Mouse (Mus musculus) lung, embryonic 16.5 days (tissue): ENCODE measurements around the gene Sh2d6. TPM values are rescaled to one million over a fixed set of nuclear protein-coding genes. Genes with fewer than 3 reads are reported as not detected.
A peak's percentile ranks its signal among the peaks of the same experiment; 100 is the strongest.
"Not testable (repeated sequence)": the region's sequence is repeated elsewhere in the genome, so short reads cannot be mapped to it uniquely, and the experiment has no call there.

Experiments
- ATAC-seq: fragments of 200-750 bp; cut with Nextera tagmentation; 2 replicates; pipeline ENCODE4 v1.8.0; 2017; ENCODE audit warnings: low read depth, mild to moderate bottlenecking, moderate library complexity
- H3K27ac ChIP-seq: fragments of 300-500 bp; sonication (generic); 2 replicates; pipeline ENCODE4 v1.5.1; 2014; ENCODE audit warnings: mild to moderate bottlenecking, control low read depth, low read length
- H3K27me3 ChIP-seq: fragments of 300-500 bp; sonication (generic); 2 replicates; pipeline ENCODE4 v1.6.1; 2014; ENCODE audit warnings: low read depth, low read length, mixed read lengths; ENCODE audit not compliant: control insufficient read depth, insufficient read depth
- H3K36me3 ChIP-seq: fragments of 300-500 bp; sonication (generic); 2 replicates; pipeline ENCODE4 v1.6.1; 2014; ENCODE audit warnings: low read length; ENCODE audit not compliant: control insufficient read depth, insufficient read depth
- H3K4me1 ChIP-seq: fragments of 300-500 bp; sonication (generic); replicated peaks from 2 replicates; pipeline ENCODE4 v1.6.1; 2014; ENCODE audit warnings: low read length, mixed read lengths; ENCODE audit not compliant: control insufficient read depth, insufficient read depth
- H3K4me2 ChIP-seq: fragments of 300-500 bp; sonication (generic); 2 replicates; pipeline ENCODE4 v1.6.1; 2014; ENCODE audit warnings: low read depth, low read length, control low read depth
- H3K4me3 ChIP-seq: fragments of 300-500 bp; sonication (generic); 2 replicates; pipeline ENCODE4 v1.5.1; 2014; ENCODE audit warnings: mild to moderate bottlenecking, low read length, control low read depth
- H3K9ac ChIP-seq: fragments of 300-500 bp; sonication (generic); 2 replicates; pipeline ENCODE4 v1.6.1; 2014; ENCODE audit warnings: low read length, control low read depth
- H3K9me3 ChIP-seq: fragments of 300-500 bp; sonication (generic); 2 replicates; pipeline ENCODE4 v1.6.1; 2016; ENCODE audit warnings: low read length; ENCODE audit not compliant: control insufficient read depth
- WGBS: fragments of 180-500 bp; shearing (Covaris S2); extraction: QIAGEN DNeasy Blood & Tissue Kit; methylation state at CpG from one replicate; pipeline ENCODE4 v1.1.7; 2014; 5-methylcytosine and 5-hydroxymethylcytosine counted together
- polyA plus RNA-seq: library from polyadenylated mRNA; unstranded; fragments of >200 nt; fragmentation: Nextera tagmentation; extraction: Ambion mirVana; gene quantifications from 2 replicates; pipeline ENCODE4 v1.2.1, GENCODE M21; 2015

The Sh2d6 gene
- polyA plus RNA-seq, 1 experiment from 2014 or later = not detected

DNA sequence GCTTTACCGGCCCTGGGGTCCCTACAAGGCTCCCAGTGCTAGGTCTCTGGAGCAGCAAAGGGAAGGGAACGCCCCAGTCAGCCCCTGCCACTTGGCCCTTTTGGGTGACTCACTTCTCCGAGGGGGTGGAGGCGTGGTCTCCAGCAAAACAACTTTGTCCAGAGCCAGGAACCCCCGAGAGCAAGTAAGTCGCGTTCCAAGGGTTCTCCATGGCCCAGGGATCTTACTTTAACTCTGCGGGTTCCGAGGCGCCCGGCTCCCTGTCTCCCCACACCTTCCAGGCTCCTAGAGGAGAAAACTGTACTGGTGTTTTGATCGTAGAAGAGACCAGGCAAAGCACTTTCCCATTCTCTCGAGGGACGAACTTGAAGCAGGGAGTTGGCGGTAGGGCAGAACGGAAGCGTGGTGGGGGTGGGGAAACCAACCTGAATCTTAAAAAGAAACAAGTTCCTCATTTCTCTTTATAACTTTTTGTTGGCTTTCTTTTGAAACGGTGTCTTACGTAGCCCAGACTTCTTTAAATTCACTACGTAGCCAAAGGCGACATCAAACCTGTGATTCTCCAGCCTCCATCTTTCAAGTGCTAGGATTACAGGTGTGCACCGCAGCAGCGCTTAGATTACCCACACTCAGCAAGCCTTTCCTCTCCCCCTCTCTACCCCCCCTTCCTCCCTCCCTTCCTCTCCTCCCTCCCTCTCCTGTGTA, 22.9 kb upstream of the Sh2d6 start, which contains the start of gene Capg:
Gene Capg, plus strand, starts transcription at position 109 of the 705 bp plus-strand sequence.
- Histone ChIP-seq H3K9me3 (0 out of 2 replicates have a peak, but pooled peaks cover 2% of the 10 kb centered on the region), H3K9ac (peak within 1 kb of the TSS; percentile 76), H3K27me3 (no peaks in the 10 kb centered on the region), H3K4me1 (peaks cover 16% of the 10 kb centered on the region), H3K4me2 (peak within 1 kb of the TSS; percentile 66), H3K4me3 (peak within 1 kb of the TSS; percentile 52), H3K36me3 (no peaks in the 10 kb centered on the region), H3K27ac (peak within 1 kb of the TSS; percentile 90)
- WGBS = 9% methylated on average over 23 of the region's 23 CpGs
- peak; percentile 67 for ATAC-seq

DNA sequence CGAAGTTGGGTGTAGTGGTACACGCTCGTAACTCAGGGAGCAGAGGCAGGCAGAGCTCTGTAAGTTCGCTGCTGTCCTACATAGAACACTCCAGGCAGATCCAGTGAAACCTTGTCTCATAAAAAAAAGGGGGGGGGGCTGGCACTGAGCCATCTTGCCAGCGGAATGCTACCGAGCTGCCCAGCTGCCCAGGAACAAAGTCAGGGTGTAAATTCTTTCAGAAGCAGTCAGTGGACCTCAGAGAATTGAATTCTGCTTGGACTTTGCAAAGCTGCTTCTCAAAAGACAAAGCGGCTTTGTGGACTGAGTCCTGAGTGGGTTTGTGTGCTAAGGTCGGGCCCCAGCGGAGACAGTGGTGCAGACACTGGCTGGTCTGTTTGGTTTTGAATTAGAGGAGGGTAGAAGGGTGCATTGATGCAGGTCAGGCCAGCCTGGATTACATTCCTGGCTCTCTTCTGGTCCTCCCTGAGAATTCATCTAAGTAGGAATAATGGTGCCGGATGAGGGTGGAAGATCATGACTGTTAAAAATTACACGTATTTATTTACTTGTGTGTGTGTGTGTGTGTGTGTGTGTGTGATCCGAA, 21.9 kb upstream of the Sh2d6 start:
- no peak overlapping the region for H3K4me2 ChIP-seq
- H3K27ac ChIP-seq = peak overlapping the region; percentile 90
- no peaks in the 10 kb centered on the region for H3K36me3 ChIP-seq
- peaks cover 15% of the 10 kb centered on the region for H3K4me1 ChIP-seq
- no peak overlapping the region for H3K4me3 ChIP-seq
- H3K27me3 ChIP-seq = no peaks in the 10 kb centered on the region
- 0 out of 2 replicates have a peak, but pooled peaks cover 2% of the 10 kb centered on the region for H3K9me3 ChIP-seq
- ATAC-seq = no peak
- no peak overlapping the region for H3K9ac ChIP-seq
- 66% methylated on average over 12 of the region's 12 CpGs for WGBS

DNA sequence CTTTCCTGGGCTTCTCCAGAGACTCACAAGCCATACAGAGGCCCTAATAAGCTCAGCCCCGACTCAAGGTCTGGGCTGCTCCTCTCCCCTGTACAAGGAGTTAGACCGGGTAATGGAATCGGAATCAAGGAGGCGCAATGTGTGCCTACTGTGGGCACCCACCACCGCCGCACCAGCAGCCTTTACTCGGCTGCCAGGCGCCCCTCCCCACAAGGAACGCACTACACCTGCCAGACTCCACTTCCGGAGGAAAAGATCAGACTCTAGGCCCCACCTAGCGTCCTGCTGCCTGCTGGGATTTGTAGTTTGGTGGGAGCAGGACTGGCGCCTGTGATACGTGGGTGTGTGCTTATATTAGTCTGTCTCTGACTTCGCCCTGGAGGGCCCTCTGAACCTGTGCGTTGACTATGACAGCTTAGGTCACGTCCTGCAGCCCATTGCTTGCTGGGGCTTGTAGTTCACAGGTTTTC, 17.1 kb upstream of the Sh2d6 start:
- Histone ChIP-seq H3K4me2 (peak overlapping the region; percentile 76), H3K27me3 (no peaks in the 10 kb centered on the region), H3K4me1 (peaks cover 8% of the 10 kb centered on the region), H3K9me3 (no peaks in the 10 kb centered on the region), H3K9ac (peak overlapping the region; percentile 72), H3K4me3 (peak overlapping the region; percentile 59), H3K27ac (peak overlapping the region; percentile 9; the same call in 1 of the 2 replicates), H3K36me3 (no peaks in the 10 kb centered on the region)
- ATAC-seq = peak; percentile 95
- 2% methylated on average over 16 of the region's 16 CpGs for WGBS

DNA sequence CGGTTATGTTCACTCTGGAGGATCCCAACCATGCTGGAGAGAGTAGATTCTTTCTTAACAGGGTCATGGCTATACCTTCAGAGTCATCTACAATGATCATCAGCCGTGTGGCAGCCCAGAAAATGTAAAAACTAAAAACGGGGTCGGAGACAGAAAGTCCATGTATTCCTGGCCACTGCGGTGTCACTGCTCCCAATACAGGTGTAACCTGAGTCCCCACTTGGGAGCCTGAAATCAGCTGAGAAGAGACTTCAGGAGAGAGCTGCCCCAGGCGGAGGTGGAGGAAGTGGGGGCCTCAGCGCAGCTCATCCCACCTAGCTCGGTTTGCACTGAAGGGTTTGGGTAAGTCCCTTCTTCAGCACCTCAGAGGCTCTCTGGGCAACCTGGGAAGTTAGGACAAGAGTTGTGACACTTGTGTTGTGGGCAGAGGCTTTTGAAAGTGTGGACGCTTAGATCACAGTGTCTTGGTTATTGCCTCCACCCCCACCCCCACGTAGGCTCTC, 16.5 kb upstream of the Sh2d6 start:
- 0 out of 2 replicates have a peak, but pooled peaks have one; percentile 3 for ATAC-seq
- peak overlapping the region; percentile 9; the same call in 1 of the 2 replicates for H3K27ac ChIP-seq
- peak overlapping the region; percentile 76 for H3K4me2 ChIP-seq
- H3K9ac ChIP-seq = peak overlapping the region; percentile 72
- H3K27me3 ChIP-seq = no peaks in the 10 kb centered on the region
- WGBS = 38% methylated on average over 10 of the region's 10 CpGs
- peaks cover 8% of the 10 kb centered on the region for H3K4me1 ChIP-seq
- H3K4me3 ChIP-seq = peak overlapping the region; percentile 59
- no peaks in the 10 kb centered on the region for H3K36me3 ChIP-seq
- no peaks in the 10 kb centered on the region for H3K9me3 ChIP-seq

DNA sequence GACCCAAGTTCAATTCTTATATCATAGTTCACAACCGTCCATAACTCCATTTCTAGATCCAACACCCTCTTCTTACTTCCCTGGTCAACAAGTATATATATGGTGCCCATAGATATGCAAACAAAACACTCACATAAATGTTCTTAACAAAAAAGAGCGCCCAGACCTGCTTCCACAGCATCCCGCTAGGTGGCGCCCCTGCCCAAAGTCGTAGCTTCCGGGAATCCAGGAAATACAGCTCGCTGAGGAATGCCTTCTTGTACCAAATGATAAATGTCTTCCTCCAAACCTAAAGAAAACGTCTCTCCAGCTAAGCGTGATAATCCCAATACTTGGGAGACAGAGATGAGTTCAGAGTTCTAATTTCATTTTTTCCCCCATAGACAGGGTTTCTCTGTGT, 13.7 kb upstream of the Sh2d6 start:
- Histone ChIP-seq H3K36me3 (no peaks in the 10 kb centered on the region), H3K9me3 (no peaks in the 10 kb centered on the region), H3K4me2 (peak overlapping the region; percentile 48), H3K9ac (peak overlapping the region; percentile 50), H3K27me3 (no peaks in the 10 kb centered on the region), H3K4me3 (peak overlapping the region; percentile 18; the same call in 1 of the 2 replicates), H3K27ac (peak overlapping the region; percentile 39; the same call in 1 of the 2 replicates), H3K4me1 (peaks cover 8% of the 10 kb centered on the region)
- no peak for ATAC-seq
- 3% methylated on average over 9 of the region's 9 CpGs for WGBS

DNA sequence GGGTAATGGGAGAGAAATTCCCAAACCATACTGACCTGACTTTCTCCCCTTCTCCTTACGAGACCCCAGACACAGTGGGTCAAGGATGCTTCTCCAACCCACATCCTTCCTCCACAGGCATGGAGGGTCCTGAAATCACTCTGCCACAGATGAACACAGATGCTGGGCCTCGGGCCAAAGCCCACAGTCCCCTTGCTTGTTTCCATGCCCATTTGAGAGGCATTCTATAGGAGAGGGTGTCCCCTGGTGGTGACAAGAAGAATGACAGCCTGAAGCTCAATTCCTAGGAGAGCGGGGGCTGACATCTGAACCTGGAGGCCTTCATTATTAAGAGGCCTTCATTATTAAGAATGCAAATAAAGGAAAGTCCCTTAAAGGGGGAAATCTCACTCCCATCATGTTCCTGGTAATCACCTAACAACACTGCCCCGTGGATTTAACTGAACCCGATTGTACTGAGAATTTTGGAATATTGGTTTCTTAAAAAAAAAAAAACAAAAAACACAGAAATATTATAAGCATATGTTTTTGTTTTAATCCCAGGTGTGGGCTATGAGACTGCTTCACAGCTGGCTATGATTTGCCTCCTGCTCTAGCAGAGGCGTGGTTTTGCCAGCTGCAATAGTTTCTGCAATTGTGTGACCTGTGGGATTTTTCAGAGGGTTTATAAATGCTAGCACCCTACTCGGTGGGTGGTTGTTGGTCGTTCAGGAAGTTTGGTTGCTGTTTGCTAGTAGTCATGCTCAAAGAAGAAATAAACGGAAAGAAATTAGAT, 12.7 kb upstream of the Sh2d6 start:
- Histone ChIP-seq H3K4me3 (no peak overlapping the region), H3K4me1 (peaks cover 8% of the 10 kb centered on the region), H3K9ac (no peak overlapping the region), H3K36me3 (no peaks in the 10 kb centered on the region), H3K4me2 (no peak overlapping the region), H3K9me3 (no peaks in the 10 kb centered on the region), H3K27ac (no peak overlapping the region), H3K27me3 (no peaks in the 10 kb centered on the region)
- ATAC-seq = peak; percentile 34; the same call in 1 of the 2 replicates
- WGBS = 38% methylated on average over 9 of the region's 9 CpGs

DNA sequence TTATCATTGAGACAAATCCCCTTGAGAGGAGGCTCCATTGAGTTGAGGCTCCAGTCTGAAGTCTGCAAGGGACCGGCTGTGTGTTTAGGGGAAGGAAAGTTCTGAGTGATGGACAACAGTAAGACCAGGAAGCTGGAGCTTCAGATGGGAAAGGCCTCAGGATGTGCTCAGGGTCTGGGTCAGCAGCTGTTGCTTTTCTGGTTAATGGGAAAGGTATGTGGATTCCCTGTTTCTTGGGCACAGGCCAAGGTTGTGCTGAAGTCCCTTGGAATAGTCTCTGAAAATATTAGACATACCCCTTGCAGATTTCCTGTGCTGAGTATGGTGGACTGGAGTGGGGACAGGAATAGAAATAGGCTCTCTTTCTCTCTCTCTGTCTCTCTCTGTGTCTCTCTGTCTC, 12.0 kb upstream of the Sh2d6 start:
- H3K9ac ChIP-seq, H3K9me3 ChIP-seq, H3K4me3 ChIP-seq, H3K27ac ChIP-seq, H3K4me1 ChIP-seq, H3K4me2 ChIP-seq, H3K36me3 ChIP-seq, H3K27me3 ChIP-seq: not testable (repeated sequence)
- WGBS = 10% methylated on average over 1 of the region's 1 CpGs
- ATAC-seq = peak; percentile 34; the same call in 1 of the 2 replicates

DNA sequence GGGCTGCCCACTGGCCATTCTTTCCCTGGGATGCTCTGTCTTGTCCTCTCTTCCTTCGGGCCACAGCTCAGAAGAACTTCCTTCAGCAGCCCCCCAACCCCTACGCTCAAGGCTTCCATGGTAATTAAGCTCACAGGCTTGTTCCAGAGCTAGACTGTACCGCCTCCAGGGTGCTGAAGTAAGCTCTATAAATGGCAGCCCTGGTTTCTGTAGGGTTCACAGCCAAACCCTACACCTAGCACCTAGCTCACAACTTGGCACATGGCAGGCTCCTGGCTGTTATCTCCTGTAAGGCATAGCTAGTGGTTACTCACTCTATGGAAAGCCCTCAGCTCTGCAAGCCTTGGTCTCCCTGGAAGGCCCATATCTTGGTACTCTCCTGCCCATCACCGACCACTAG, 11.1 kb upstream of the Sh2d6 start:
- Histone ChIP-seq H3K9me3 (no peaks in the 10 kb centered on the region), H3K27ac (no peak overlapping the region)
- WGBS = 80% methylated on average over 4 of the region's 4 CpGs

More for the DNA sequence above, 11.1 kb upstream of the Sh2d6 start:
- peaks cover 4% of the 10 kb centered on the region for H3K4me1 ChIP-seq
- ATAC-seq = no peak
- H3K4me2 ChIP-seq = no peak overlapping the region
- H3K27me3 ChIP-seq = no peaks in the 10 kb centered on the region
- no peak overlapping the region for H3K9ac ChIP-seq
- no peaks in the 10 kb centered on the region for H3K36me3 ChIP-seq
- H3K4me3 ChIP-seq = no peak overlapping the region
